Mouse (Mus musculus) kidney, postnatal 10 days (tissue): Measurements from ENCODE around the gene Mapkbp1.

ENCODE experiments used
- DNase-seq: peaks from one replicate; pipeline ENCODE4 v3.0.0; 2021; ENCODE audit warnings: mixed read lengths

Gene Mapkbp1

GRCm38 (mm10) chr2:119972537-119972879, at the start of gene Mapkbp1:
Gene Mapkbp1 (plus strand): TSS chr2:119972699.
- DNase-seq: no peak

GRCm38 (mm10) chr2:119970571-119970970, 1.9 kb upstream of the Mapkbp1 start:
- peak; percentile 63 for DNase-seq

GRCm38 (mm10) chr2:119971316-119971715, 1.2 kb upstream of the Mapkbp1 start:
- DNase-seq: no peak

DNA sequence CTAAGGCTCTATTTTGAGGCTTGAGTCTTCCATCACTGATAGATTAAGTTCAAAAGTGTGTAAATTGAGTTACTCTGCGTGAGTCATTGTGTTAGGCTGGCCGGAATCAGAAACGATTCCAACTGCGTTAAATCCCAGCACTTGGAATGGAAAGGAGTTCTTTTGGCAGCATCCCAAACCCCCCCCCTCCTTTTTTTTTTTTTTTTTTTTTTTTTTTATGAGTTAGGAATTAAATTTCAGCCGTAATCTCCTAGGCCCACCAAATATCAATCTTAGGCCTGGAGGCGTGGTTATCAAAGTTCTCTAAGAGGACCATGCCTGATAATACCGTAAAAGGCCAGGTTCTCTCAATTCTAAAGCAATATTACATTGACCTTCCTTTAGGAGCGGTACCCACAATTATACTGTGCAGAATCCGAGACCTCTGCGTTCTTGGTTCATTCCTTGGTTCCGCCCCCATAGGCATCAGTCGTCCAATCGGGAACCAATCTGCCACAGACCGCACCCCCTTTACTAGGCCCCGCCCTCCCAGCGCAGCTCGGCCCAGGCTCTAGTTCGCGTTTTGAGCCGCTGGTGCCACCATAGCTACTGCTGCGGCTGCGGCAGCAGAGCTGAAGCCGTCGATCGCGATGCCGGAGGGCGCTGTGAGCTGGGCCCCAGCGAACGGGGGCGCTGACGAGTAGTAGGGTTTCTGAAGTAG, 512 bp upstream of the Mapkbp1 start:
- DNase-seq: peak; percentile 98

- DNase-seq: no peak
These were observed 8.0 kb downstream of the Mapkbp1 start for GRCm38 (mm10) chr2:119980343-119980986.

DNA sequence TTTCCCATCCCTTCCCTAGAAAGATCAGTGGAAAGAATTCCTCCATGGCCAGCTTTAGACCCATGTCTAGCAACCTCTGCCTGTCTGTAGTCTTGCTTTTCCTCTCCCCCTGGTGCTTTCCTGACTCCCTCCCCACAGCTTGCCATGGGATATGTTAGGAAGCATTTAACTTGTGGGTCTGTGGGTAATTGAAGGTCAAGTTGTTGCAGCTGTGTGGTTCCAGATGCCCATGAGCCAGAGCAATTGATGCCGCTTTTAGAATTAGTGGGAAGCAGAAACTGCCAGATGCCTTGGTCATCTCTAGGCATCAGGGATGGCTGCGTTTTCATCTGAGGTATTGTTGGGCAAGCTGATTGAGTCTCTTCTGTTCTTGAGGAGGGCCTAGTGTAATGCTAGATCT, 9.1 kb downstream of the Mapkbp1 start:
- no peak for DNase-seq

DNA sequence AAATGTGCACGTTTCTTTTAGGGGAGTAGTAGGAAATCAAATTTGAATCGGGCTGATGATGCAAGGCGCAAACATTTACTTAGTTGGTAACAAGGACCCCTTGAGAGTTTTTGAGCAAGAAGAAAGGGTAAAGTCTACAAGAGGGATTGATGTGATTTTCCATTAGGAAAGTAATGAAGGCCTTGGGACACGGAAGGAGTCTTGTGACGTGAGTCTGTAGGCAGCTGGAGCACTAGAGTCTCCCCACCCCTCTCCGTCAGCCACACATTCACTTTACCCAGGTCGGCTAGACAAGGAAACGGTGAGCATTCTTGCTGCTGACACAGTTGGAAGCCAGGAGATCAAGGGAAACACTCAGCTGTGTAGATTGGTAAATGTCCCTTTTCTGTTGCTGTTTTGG, 13.4 kb downstream of the Mapkbp1 start:
- DNase-seq: no peak

DNA sequence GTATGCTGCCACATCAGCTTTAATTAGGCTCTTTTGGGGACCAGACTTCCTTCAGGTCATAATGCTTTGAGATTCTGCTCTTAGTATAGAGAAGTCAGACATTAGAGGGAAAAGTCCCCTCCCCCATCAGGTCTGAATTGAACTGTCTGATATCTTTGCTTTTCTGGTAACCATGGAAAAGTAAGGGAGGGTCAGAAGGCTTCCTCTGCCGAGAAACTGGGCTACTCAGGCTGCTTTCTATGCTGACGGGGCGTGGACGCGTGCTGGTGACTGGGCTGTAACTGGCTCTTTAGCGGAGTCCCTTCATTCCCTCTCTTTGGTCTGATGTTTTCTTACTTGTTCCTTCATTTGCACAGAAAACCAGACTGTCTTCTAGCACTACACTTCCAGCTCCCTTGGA, 13.9 kb downstream of the Mapkbp1 start:
- DNase-seq: no peak

- DNase-seq: no peak
These were observed 14.9 kb downstream of the Mapkbp1 start for GRCm38 (mm10) chr2:119987441-119987840.

- DNase-seq: no peak
These were observed 16.5 kb downstream of the Mapkbp1 start for GRCm38 (mm10) chr2:119988952-119989351.

DNA sequence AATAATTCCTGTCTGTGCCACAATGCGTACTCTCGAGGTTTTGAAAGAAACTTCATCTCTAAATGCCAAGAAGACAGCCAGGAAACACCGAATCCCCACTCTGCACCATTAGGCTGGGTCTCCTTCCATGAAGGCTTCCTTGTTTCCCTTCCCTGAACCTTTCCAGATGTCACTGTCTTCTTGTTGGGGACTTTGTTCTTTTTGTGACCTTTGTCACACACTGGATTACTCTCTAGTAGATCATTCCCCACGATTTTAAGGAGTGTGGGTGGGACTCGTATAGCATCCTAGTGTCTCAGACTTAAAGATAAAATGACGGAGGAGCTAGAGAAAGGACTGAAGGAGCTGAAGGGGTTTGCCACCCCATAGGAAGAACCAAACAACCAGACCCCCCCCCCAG, 18.4 kb downstream of the Mapkbp1 start:
- no peak for DNase-seq

- DNase-seq: no peak
These were observed 19.9 kb downstream of the Mapkbp1 start for GRCm38 (mm10) chr2:119992349-119992748.

- DNase-seq: no peak
These were observed 21.0 kb downstream of the Mapkbp1 start for GRCm38 (mm10) chr2:119993515-119993914.

GRCm38 (mm10) chr2:119994839-119995238, 22.3 kb downstream of the Mapkbp1 start:
- DNase-seq: no peak

DNA sequence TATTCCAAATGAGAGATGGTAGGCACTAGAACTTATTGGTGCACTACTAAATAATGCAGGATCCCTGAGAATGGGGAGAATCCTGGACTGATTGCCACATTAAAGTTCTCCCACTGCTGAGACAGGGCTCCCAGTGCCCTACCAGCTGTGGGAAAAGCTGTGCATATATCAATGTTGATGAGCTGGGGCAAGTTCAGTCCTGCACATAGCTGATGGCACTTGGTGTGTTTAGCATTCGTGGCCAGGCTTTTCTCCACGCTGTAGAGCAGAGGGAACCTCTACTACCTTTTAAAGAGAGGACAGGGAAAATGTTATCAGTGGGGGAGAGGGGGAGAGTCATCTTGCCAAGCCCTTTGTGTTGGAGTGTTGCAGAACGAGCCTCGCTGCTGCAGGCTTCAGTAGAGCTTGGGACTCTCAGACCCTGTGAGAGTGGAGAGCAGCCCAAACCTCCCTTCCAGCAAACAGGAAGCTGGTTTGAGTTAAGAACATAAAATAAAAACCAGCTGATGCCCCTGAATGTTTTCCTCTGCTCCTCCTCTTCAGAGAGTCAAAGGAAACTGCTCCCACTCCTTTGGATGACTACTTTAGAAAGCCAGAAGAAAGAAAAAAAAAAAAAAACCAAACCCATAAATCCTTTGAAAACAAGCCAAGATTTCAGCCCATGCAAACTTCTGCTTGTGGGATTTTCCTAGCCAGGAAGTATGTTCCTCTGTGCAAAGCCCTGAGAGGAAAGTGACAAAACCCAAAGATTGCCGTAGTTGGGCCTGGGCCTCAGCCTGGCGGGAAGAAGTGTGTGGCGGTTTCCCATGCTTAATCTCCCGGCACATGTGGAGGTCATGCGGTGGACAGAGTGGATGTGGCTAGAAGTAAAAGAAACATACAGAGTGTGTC, 23.1 kb downstream of the Mapkbp1 start:
- peak; percentile 65 for DNase-seq

DNA sequence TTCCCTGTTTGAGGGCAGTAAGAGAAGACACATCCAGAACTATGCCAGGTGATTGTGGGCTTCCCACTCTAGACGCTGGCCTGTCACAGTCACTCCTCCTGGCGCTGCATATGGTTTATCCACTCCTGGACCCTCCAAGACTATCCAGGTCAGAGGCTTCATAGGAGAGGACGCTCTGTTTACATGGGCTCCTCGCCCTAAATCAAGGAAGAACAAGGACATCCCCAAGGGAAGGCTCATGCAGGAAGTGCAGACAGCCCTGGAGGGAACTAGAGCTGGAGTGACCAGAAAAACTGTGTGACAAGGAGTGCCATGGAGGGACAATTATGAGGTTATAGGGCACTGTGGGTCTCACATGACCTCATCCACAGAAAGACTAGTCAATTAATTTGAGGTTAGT, 24.9 kb downstream of the Mapkbp1 start:
- DNase-seq: no peak

GRCm38 (mm10) chr2:119999731-120000130, 27.2 kb downstream of the Mapkbp1 start:
- no peak for DNase-seq

DNA sequence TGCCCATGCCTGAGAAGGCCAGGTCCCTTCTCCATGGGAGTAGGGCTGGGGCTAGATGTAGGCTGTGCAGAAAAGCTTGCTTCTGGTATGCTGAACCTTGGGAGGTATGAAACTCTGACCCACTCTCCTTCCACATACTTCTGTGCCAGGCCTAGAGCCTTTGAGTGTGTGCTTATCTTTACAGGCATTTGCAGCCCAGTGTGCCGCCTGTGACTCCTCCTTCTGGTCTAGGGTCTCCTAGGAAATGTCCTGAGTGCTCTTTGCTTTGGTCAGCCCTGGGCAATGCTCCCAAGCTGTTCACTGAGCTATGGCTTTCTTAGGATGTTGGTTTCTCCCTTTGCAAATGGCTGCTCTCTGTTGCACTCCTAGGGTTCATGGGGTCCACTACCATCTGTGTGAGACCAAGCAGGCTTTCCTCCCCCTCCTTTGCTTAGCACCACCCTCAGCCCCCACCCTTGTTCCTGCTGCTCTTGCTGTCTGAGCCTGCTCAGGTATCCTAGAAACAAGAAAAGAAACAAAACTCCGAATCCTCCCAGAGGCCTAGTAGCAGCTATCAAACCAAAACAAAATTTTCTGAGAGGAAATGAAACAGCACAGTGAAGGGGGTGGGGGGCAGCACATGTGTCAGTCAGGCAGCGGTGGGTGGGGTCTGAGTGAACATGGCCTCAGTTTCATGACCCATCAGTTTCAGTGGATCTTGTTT, 28.5 kb downstream of the Mapkbp1 start:
- DNase-seq: peak; percentile 53

- no peak for DNase-seq
These were observed 29.5 kb downstream of the Mapkbp1 start for GRCm38 (mm10) chr2:120001956-120002355.

DNA sequence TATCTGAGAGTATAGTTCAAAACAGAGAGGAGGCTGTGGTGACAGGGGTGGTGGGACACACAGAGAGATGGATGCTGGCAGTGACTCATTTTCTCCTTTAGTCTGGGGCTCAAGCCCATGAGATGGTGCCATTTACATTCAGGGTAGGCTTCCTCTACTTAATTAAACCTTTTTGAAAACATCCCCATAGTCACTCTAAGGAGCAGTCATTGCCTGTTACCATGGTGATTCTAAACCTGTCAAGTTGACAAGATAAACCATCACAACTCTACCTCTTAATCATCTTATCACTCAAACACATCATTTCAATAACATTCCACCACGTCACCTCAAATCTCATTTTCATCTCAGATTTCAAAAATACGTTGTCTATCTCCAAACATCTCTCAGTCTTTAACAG, 31.5 kb downstream of the Mapkbp1 start:
- DNase-seq: no peak

DNA sequence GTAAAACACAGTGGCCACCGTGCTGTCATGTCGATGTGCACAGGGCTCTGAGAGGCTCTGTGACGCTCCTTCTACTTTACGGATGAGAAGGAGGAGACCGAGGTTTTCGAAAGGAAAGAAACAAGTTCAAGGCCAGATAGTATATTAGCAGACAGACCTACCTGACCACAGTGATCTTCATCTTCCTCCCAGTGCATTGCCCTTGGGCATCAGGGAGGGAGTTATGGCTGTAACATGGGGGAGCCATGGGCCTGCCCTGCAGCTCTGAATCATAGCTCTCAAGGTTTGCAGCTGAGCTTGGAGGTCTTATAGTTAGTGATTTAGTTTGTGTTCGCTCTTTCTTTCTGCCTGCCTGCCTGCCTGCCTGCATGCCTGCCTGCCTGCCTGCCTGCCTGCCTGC, 34.2 kb downstream of the Mapkbp1 start:
- DNase-seq: no peak

DNA sequence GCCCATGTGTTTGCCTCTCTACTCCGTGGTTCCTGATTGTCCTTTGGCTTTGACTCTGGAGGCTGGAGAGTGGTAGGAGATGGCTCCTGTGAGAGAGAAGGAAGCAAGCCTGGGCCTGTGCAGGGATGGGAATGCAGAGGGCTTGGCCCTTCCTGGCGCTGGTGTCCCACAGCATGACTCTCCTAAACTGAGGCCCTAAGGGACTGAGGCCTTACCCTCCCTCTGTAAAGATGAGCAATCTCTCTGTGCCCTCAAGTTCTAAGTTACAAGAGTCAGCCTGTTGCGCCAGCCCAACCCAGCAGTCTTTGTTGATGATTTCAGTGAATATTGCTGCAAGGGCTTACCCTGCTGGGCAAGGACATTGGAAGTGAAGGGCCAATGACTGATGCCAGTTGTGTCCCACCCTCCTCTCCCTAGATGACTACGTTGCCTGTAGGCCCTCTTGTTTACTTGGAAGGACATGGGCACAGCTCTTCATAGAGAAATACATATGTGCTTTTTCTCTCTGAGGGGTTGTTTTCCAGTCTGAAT, 35.2 kb downstream of the Mapkbp1 start:
- DNase-seq: no peak

DNA sequence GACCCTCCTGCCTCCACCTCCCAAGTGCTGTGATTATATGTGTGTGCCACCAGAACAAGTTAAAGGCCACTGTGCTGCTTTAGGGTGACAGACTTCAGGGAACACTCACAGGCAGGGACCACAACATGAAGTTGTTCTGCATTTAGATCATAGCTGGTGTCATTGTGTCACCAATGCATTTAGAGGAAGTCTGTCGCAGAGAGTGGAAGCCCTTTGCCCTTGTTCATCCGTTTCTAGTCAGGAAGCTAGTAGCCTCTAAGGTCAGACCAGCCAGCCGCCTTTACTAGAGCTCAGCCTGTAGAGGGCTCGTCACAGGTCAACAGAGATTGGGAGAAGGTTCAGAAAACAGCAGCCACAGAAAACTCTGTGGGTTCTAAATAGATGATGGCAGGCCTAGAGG, 36.2 kb downstream of the Mapkbp1 start:
- DNase-seq: peak; percentile 56
